Mouse (Mus musculus) E14TG2a.4 (cell line): Measurements from ENCODE around the gene Arhgap10.

Experiments
- CTCF ChIP-seq: conservative IDR thresholded peaks from 2 replicates; pipeline ENCODE4 v1.5.1; 2014; ENCODE audit warnings: low read length
- NANOG ChIP-seq: IDR thresholded peaks from 2 replicates; pipeline ENCODE4 v1.6.1; 2014; ENCODE audit warnings: borderline replicate concordance, low read length, mixed read lengths
- POU5F1 ChIP-seq: IDR thresholded peaks from 2 replicates; pipeline ENCODE4 v1.6.1; 2014; ENCODE audit warnings: low read length, borderline replicate concordance

DNA sequence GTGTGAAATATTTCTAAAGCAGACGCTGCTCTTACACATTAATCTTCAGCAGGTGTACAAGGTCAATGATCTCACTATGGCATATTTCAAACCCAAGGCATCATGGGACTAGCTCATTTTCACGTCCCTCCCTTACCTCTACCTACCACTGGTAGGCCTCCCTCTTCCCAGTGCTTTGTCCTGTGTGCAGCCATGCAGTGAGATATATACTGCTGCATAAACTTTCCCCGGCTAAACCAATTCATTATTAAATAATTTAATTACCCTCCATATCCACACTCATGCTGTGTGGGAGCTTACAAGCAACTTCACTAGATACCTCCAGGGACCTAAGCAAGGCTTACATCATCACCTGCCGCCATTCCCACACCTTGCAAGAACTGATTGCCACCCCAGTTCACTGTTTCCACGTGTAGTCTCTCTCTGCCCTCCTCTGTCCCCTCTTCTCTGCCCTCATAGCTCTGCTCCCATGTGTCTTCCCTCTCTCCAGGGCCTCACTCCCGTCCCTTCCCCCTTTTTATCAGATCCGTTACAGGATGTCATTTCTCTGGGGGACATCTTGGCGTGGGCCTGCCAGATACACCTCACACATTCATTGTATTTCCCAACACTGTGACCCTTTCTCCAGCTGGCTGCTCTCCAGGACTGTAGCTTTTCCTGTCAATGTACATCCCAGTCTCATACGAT lies 79.8 kb downstream of the Arhgap10 start:
- TF ChIP-seq CTCF (no peak), NANOG (no peak), POU5F1 (no peak)
